ENCODE assay signal across 10 mouse cellular contexts in the genomic region with DNA sequence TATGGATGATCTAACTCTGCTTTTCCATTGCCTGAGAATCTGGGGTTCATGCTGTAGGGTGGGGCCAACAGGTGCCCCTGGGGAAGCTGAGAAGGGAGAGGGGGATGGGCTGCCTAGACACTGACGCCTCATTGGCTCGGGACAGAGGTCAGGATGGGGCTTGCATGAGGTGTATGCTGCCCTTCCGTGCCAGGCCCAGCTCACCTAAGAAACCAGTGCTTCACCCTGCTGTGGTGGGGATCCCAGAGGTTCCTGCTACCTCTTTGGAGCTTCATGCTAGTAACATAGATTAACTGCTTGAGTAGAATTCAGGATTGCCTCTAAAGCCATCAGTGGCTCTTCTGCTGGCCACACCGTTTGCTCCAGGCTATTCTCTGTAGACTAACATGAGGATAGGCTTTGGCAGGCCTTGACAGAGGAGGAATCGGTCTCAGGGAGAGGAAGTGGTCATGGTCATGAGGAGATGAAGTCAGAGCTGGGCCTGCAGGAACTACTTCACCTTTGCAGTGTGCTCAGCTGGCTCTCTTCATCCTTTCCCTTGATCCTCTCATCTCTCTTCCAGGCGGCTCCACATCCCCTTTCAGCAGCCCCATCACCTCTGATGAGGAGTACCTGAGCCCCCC. TPM values are rescaled to one million over a fixed set of nuclear protein-coding genes. Genes with fewer than 3 reads are reported as not detected.
DNase-seq lines count a peak whose midpoint lies in the region; ATAC-seq and TF ChIP-seq lines count a peak whose summit lies in the region.
"Had no signal": no experiment of that assay in that cellular context is flagged by ENCODE, and none has a peak within 500 bp of the region (broad histone marks: within the 10 kb centered on the region; RNA-seq: fewer than 3 reads in every experiment).

No protein-coding gene starts in this region.

- TF ChIP-seq CTCF in bone marrow macrophage, adult 2 months (IDR thresholded peaks at IDR 0.05; ENCODE audit: low read depth, low read length) = no peak

- H3K27ac ChIP-seq in heart, embryonic 16.5 days (ENCODE audit: low read length) = peak overlapping the region; percentile 99
- peak overlapping the region; percentile 90 for H3K27ac ChIP-seq in bone marrow macrophage, adult 2 months (ENCODE audit: insufficient read depth, low read depth, low read length)
- H3K27ac ChIP-seq in hindbrain, embryonic 12.5 days = peak overlapping the region; percentile 64
- peak overlapping the region; percentile 0; the same call in 1 of the 2 replicates for H3K27ac ChIP-seq in midbrain, embryonic 13.5 days

- H3K4me3 ChIP-seq in heart, embryonic 16.5 days (ENCODE audit: low read length) = peak overlapping the region; percentile 48
- H3K4me3 ChIP-seq in bone marrow macrophage, adult 2 months (ENCODE audit: insufficient read depth, low read length) = peak overlapping the region; percentile 79
- H3K4me3 ChIP-seq in hindbrain, embryonic 12.5 days = no peak overlapping the region
- H3K4me3 ChIP-seq in midbrain, embryonic 13.5 days (replicated peaks) = no peak overlapping the region

- peaks cover 40% of the 10 kb centered on the region for H3K4me1 ChIP-seq in heart, embryonic 16.5 days (ENCODE audit: control insufficient read depth, insufficient read depth, low read length)
- H3K4me1 ChIP-seq in bone marrow macrophage, adult 2 months (ENCODE audit: control insufficient read depth, insufficient read depth, low read length) = peaks cover 28% of the 10 kb centered on the region
- peaks cover 37% of the 10 kb centered on the region for H3K4me1 ChIP-seq in hindbrain, embryonic 12.5 days
- H3K4me1 ChIP-seq in midbrain, embryonic 13.5 days (replicated peaks) = peaks cover 32% of the 10 kb centered on the region

- peak overlapping the region; percentile 75 for H3K4me2 ChIP-seq in heart, embryonic 16.5 days (ENCODE audit: low read depth, low read length)
- peak overlapping the region; percentile 38 for H3K4me2 ChIP-seq in hindbrain, embryonic 12.5 days (replicated peaks)
- H3K4me2 ChIP-seq in midbrain, embryonic 13.5 days (replicated peaks) = peak overlapping the region; percentile 36

- TF ChIP-seq POLR2A in bone marrow macrophage, adult 2 months (IDR thresholded peaks at IDR 0.05; ENCODE audit: borderline replicate concordance, low read depth, low read length) = no peak

- WGBS in heart, embryonic 16.5 days = 26% methylated on average over 6 of the region's 6 CpGs
- 47% methylated on average over 6 of the region's 6 CpGs for WGBS in hindbrain, embryonic 12.5 days
- WGBS in midbrain, embryonic 13.5 days = 43% methylated on average over 6 of the region's 6 CpGs

- no peaks in the 10 kb centered on the region for H3K9me3 ChIP-seq in heart, embryonic 16.5 days (replicated peaks; ENCODE audit: control insufficient read depth, low read length)
- H3K9me3 ChIP-seq in hindbrain, embryonic 12.5 days (replicated peaks) = no peaks in the 10 kb centered on the region
- no peaks in the 10 kb centered on the region for H3K9me3 ChIP-seq in midbrain, embryonic 13.5 days
- H3K9me3 ChIP-seq: G1E had no signal

- H3K27me3 ChIP-seq in heart, embryonic 16.5 days (ENCODE audit: control insufficient read depth, insufficient read depth, low read length) = no peaks in the 10 kb centered on the region
- no peaks in the 10 kb centered on the region for H3K27me3 ChIP-seq in hindbrain, embryonic 12.5 days
- H3K27me3 ChIP-seq in midbrain, embryonic 13.5 days = no peaks in the 10 kb centered on the region

- peaks cover 19% of the 10 kb centered on the region for H3K36me3 ChIP-seq in heart, embryonic 16.5 days (ENCODE audit: control insufficient read depth, insufficient read depth)
- H3K36me3 ChIP-seq in hindbrain, embryonic 12.5 days = peaks cover 32% of the 10 kb centered on the region
- H3K36me3 ChIP-seq in midbrain, embryonic 13.5 days = peaks cover 35% of the 10 kb centered on the region
- H3K36me3 ChIP-seq: G1E had no signal

- ATAC-seq in heart, embryonic 16.5 days (replicated peaks; ENCODE audit: extremely low read depth, insufficient read depth, low FRiP score) = peak; percentile 15
- ATAC-seq in hindbrain, embryonic 12.5 days (ENCODE audit: low FRiP score) = no peak
- no peak for ATAC-seq in midbrain, embryonic 13.5 days

- peak overlapping the region; percentile 83 for H3K9ac ChIP-seq in heart, embryonic 16.5 days (ENCODE audit: low read length)
- H3K9ac ChIP-seq in hindbrain, embryonic 12.5 days = peak overlapping the region; percentile 49; the same call in 1 of the 2 replicates
- peak overlapping the region; percentile 47; the same call in 1 of the 2 replicates for H3K9ac ChIP-seq in midbrain, embryonic 13.5 days (replicated peaks)

- DNase-seq in heart, adult 8-10 months (ENCODE audit: low spot score) = no peak
- DNase-seq in cerebellum, postnatal 10 days = no peak
- no peak for DNase-seq in retina, embryonic 14.5 days (ENCODE audit: low spot score)
- no peak for DNase-seq in frontal cortex, postnatal 10 days (ENCODE audit: low spot score in 2 of 2)

RNA-seq across cellular contexts. Expression of a gene that starts 25.5 kb away (rescaled TPM):
- 41.1 and 46.4 TPM in 2 replicates for polyA plus RNA-seq in heart, embryonic 16.5 days (2015; fragmentation: Nextera tagmentation; extraction: Ambion mirVana)
- total RNA-seq in heart, adult 8-10 months (2022) = 100 to 1,000 TPM; 131 to 145 (median 137) TPM
- polyA plus RNA-seq in bone marrow macrophage, adult 2 months (2012; ENCODE audit: insufficient read depth, insufficient read length, missing spikeins) = 32.4 and 36.2 TPM in 2 replicates
- polyA plus RNA-seq in hindbrain, embryonic 12.5 days (2016; fragmentation: Nextera tagmentation; extraction: Ambion mirVana) = 19.1 and 19.7 TPM in 2 replicates
- 11.2 and 12.8 TPM in 2 replicates for polyA plus RNA-seq in midbrain, embryonic 13.5 days (2015; fragmentation: Nextera tagmentation; extraction: Ambion mirVana)

RNA-seq across cellular contexts. Expression of a gene that starts 35.1 kb away (rescaled TPM):
- polyA plus RNA-seq in heart, embryonic 16.5 days (2015; fragmentation: Nextera tagmentation; extraction: Ambion mirVana) = 72.6 and 85.3 TPM in 2 replicates
- 10 to 100 TPM; 34.1 to 44.8 (median 40.8) TPM for total RNA-seq in heart, adult 8-10 months (2022)
- polyA plus RNA-seq in bone marrow macrophage, adult 2 months (2012; ENCODE audit: insufficient read depth, insufficient read length, missing spikeins) = 79.2 and 89.6 TPM in 2 replicates
- 73.1 and 74.1 TPM in 2 replicates for polyA plus RNA-seq in hindbrain, embryonic 12.5 days (2016; fragmentation: Nextera tagmentation; extraction: Ambion mirVana)
- polyA plus RNA-seq in midbrain, embryonic 13.5 days (2015; fragmentation: Nextera tagmentation; extraction: Ambion mirVana) = 78.4 and 88.8 TPM in 2 replicates

RNA-seq across cellular contexts. Expression of a gene that starts 40.5 kb away (rescaled TPM):
- polyA plus RNA-seq in heart, embryonic 16.5 days (2015; fragmentation: Nextera tagmentation; extraction: Ambion mirVana) = 469 and 480 TPM in 2 replicates
- 1,000 to 10,000 TPM; 1,263 to 1,551 (median 1,367) TPM for total RNA-seq in heart, adult 8-10 months (2022)
- 0.70 TPM in 1 of 2 replicates, not detected in the other for polyA plus RNA-seq in bone marrow macrophage, adult 2 months (2012; ENCODE audit: insufficient read depth, insufficient read length, missing spikeins)
- 2.3 and 10.5 TPM in 2 replicates for polyA plus RNA-seq in hindbrain, embryonic 12.5 days (2016; fragmentation: Nextera tagmentation; extraction: Ambion mirVana)
- 0.84 and 1.1 TPM in 2 replicates for polyA plus RNA-seq in midbrain, embryonic 13.5 days (2015; fragmentation: Nextera tagmentation; extraction: Ambion mirVana)

RNA-seq across cellular contexts. Expression of a gene that starts 49.6 kb away (rescaled TPM):
- 0.08 and 0.27 TPM in 2 replicates for polyA plus RNA-seq in heart, embryonic 16.5 days (2015; fragmentation: Nextera tagmentation; extraction: Ambion mirVana)
- not detected for total RNA-seq in heart, adult 8-10 months (2022)
- polyA plus RNA-seq in bone marrow macrophage, adult 2 months (2012; ENCODE audit: insufficient read depth, insufficient read length, missing spikeins) = not detected in 2 replicates
- 18.3 and 19.0 TPM in 2 replicates for polyA plus RNA-seq in hindbrain, embryonic 12.5 days (2016; fragmentation: Nextera tagmentation; extraction: Ambion mirVana)
- polyA plus RNA-seq in midbrain, embryonic 13.5 days (2015; fragmentation: Nextera tagmentation; extraction: Ambion mirVana) = 57.3 and 81.6 TPM in 2 replicates
- polyA plus RNA-seq: thymus, postnatal 0 days had no signal

Comparison
In these comparisons a context has a peak if more than half of its experiments do, and no peak if none do; other contexts are left out.
1. H3K27ac ChIP-seq: peak in every context shown above with its lines; median percentile 99 in heart, embryonic 16.5 days; 90 in bone marrow macrophage, adult 2 months; 64 in hindbrain, embryonic 12.5 days; 0 in midbrain, embryonic 13.5 days.
2. H3K4me3 ChIP-seq: peak in heart, embryonic 16.5 days (single experiment) and bone marrow macrophage, adult 2 months (single experiment); none in hindbrain, embryonic 12.5 days (single experiment) and midbrain, embryonic 13.5 days (single experiment).
3. RNA of a gene that starts 40.5 kb away (polyA plus RNA-seq): 469 to 480 TPM in heart, embryonic 16.5 days; 2.3 to 10.5 TPM in hindbrain, embryonic 12.5 days, 0.84 to 1.1 TPM in midbrain, embryonic 13.5 days and 0.70 TPM in bone marrow macrophage, adult 2 months; every median in the first group is over 10 times any median in the second.
4. Peak in every context shown above with its lines, with median percentiles within 50 percentile points of each other: H3K4me2 ChIP-seq and H3K9ac ChIP-seq.